Mouse (Mus musculus) heart, embryonic 11.5 days (tissue): ENCODE measurements at regions not wholly inside any gene's neighbourhood (a gene's known extent, or its start where the extent isn't known, plus 50 kb on each side); places are given as distances from the start of the nearest gene placed in this dataset.

Experiments
- ATAC-seq: fragments of 200-750 bp; cut with Nextera tagmentation; replicated peaks from 2 replicates; pipeline ENCODE4 v1.8.0; 2017; ENCODE audit warnings: moderate library complexity; ENCODE audit not compliant: insufficient number of reproducible peaks, low FRiP score, low TSS enrichment
- H3K27ac ChIP-seq: fragments of 300-500 bp; sonication (generic); 2 replicates; pipeline ENCODE4 v1.5.1; 2014; ENCODE audit warnings: mild to moderate bottlenecking, low read depth, low read length
- H3K27me3 ChIP-seq: fragments of 300-500 bp; sonication (generic); 2 replicates; pipeline ENCODE4 v1.6.1; 2014; ENCODE audit warnings: mild to moderate bottlenecking, low read length, mixed read lengths; ENCODE audit not compliant: control insufficient read depth, insufficient read depth
- H3K36me3 ChIP-seq: fragments of 300-500 bp; sonication (generic); 2 replicates; pipeline ENCODE4 v1.6.1; 2014; ENCODE audit warnings: mild to moderate bottlenecking, low read length, moderate library complexity, mixed read lengths; ENCODE audit not compliant: control insufficient read depth, insufficient read depth
- H3K4me1 ChIP-seq: fragments of 300-500 bp; sonication (generic); 2 replicates; pipeline ENCODE4 v1.6.1; 2014; ENCODE audit warnings: low read length; ENCODE audit not compliant: control insufficient read depth, insufficient read depth
- H3K4me2 ChIP-seq: fragments of 300-500 bp; sonication (generic); 2 replicates; pipeline ENCODE4 v1.6.1; 2014; ENCODE audit warnings: mild to moderate bottlenecking, moderate library complexity
- H3K4me3 ChIP-seq: fragments of 300-500 bp; sonication (generic); 2 replicates; pipeline ENCODE4 v1.5.1; 2014; ENCODE audit warnings: low read depth, low read length
- H3K9ac ChIP-seq: fragments of 300-500 bp; sonication (generic); 2 replicates; pipeline ENCODE4 v1.6.1; 2014; ENCODE audit warnings: mild to moderate bottlenecking, low read depth, low read length, moderate library complexity
- H3K9me3 ChIP-seq: fragments of 300-500 bp; sonication (generic); replicated peaks from 2 replicates; pipeline ENCODE4 v1.6.1; 2016; ENCODE audit warnings: low read length; ENCODE audit not compliant: control insufficient read depth
- WGBS: fragments of 180-500 bp; shearing (Covaris S2); extraction: QIAGEN DNeasy Blood & Tissue Kit; methylation state at CpG from one replicate; pipeline ENCODE4 v1.1.7; 2014; ENCODE audit not compliant: insufficient replicate concordance; 5-methylcytosine and 5-hydroxymethylcytosine counted together

GRCm38 (mm10) chr12:118716824-118717223 is 129.3 kb upstream of the Sp8 start:
- no peak for ATAC-seq
- WGBS: 67% methylated on average over 4 of the region's 4 CpGs
- H3K4me3 ChIP-seq: no peak overlapping the region

GRCm38 (mm10) chr12:118706626-118707025 is 139.5 kb upstream of the Sp8 start:
- no peak overlapping the region for H3K4me3 ChIP-seq
- no peaks in the 10 kb centered on the region for H3K4me1 ChIP-seq
- no peaks in the 10 kb centered on the region for H3K27me3 ChIP-seq
- WGBS: 84% methylated on average over 7 of the region's 7 CpGs
- H3K9me3 ChIP-seq: no peaks in the 10 kb centered on the region
- no peak overlapping the region for H3K4me2 ChIP-seq
- no peak overlapping the region for H3K27ac ChIP-seq
- no peaks in the 10 kb centered on the region for H3K36me3 ChIP-seq
- H3K9ac ChIP-seq: no peak overlapping the region
- ATAC-seq: no peak

More at GRCm38 (mm10) chr12:118716824-118717223, 129.3 kb upstream of the Sp8 start:
- H3K27me3 ChIP-seq: no peaks in the 10 kb centered on the region
- H3K4me2 ChIP-seq: no peak overlapping the region
- H3K9ac ChIP-seq: no peak overlapping the region
- H3K36me3 ChIP-seq: no peaks in the 10 kb centered on the region
- no peaks in the 10 kb centered on the region for H3K9me3 ChIP-seq
- H3K4me1 ChIP-seq: no peaks in the 10 kb centered on the region
- no peak overlapping the region for H3K27ac ChIP-seq

- no peaks in the 10 kb centered on the region for H3K36me3 ChIP-seq
- WGBS: 70% methylated on average over 2 of the region's 2 CpGs
- no peak for ATAC-seq
Observed at GRCm38 (mm10) chr12:118704826-118705225, 141.3 kb upstream of the Sp8 start.

GRCm38 (mm10) chr12:118703730-118704129 is 142.4 kb upstream of the Sp8 start:
- H3K4me2 ChIP-seq: no peak overlapping the region
- 68% methylated on average over 12 of the region's 12 CpGs for WGBS
- H3K27me3 ChIP-seq: no peaks in the 10 kb centered on the region
- no peak overlapping the region for H3K4me3 ChIP-seq
- no peaks in the 10 kb centered on the region for H3K36me3 ChIP-seq
- H3K27ac ChIP-seq: no peak overlapping the region
- no peak for ATAC-seq
- H3K4me1 ChIP-seq: no peaks in the 10 kb centered on the region
- no peaks in the 10 kb centered on the region for H3K9me3 ChIP-seq
- H3K9ac ChIP-seq: no peak overlapping the region

More at GRCm38 (mm10) chr12:118704826-118705225, 141.3 kb upstream of the Sp8 start:
- Histone ChIP-seq H3K27ac (no peak overlapping the region), H3K9ac (no peak overlapping the region), H3K4me2 (no peak overlapping the region), H3K27me3 (no peaks in the 10 kb centered on the region), H3K4me1 (no peaks in the 10 kb centered on the region), H3K4me3 (no peak overlapping the region), H3K9me3 (no peaks in the 10 kb centered on the region)

- ATAC-seq: no peak
- WGBS: 61% methylated on average over 11 of the region's 11 CpGs
- H3K27ac ChIP-seq: no peak overlapping the region
Observed at GRCm38 (mm10) chr12:118703068-118703662, 143.0 kb upstream of the Sp8 start.

GRCm38 (mm10) chr12:118701838-118702237 is 144.3 kb upstream of the Sp8 start:
- Histone ChIP-seq H3K4me3 (no peak overlapping the region), H3K27ac (no peak overlapping the region), H3K4me2 (no peak overlapping the region), H3K9ac (no peak overlapping the region), H3K36me3 (no peaks in the 10 kb centered on the region), H3K9me3 (no peaks in the 10 kb centered on the region), H3K27me3 (no peaks in the 10 kb centered on the region), H3K4me1 (no peaks in the 10 kb centered on the region)
- 76% methylated on average over 2 of the region's 2 CpGs for WGBS
- no peak for ATAC-seq

More at GRCm38 (mm10) chr12:118703068-118703662, 143.0 kb upstream of the Sp8 start:
- Histone ChIP-seq H3K4me3 (no peak overlapping the region), H3K4me2 (no peak overlapping the region), H3K9me3 (no peaks in the 10 kb centered on the region), H3K4me1 (no peaks in the 10 kb centered on the region), H3K27me3 (no peaks in the 10 kb centered on the region), H3K36me3 (no peaks in the 10 kb centered on the region), H3K9ac (no peak overlapping the region)

- H3K9me3 ChIP-seq: no peaks in the 10 kb centered on the region
- H3K27ac ChIP-seq: no peak overlapping the region
- H3K27me3 ChIP-seq: no peaks in the 10 kb centered on the region
- no peak overlapping the region for H3K9ac ChIP-seq
- H3K36me3 ChIP-seq: no peaks in the 10 kb centered on the region
- H3K4me1 ChIP-seq: no peaks in the 10 kb centered on the region
- no peak overlapping the region for H3K4me2 ChIP-seq
- no peak overlapping the region for H3K4me3 ChIP-seq
- ATAC-seq: no peak
Observed at GRCm38 (mm10) chr12:118698110-118698509, 148.0 kb upstream of the Sp8 start.

- Histone ChIP-seq H3K27me3 (no peaks in the 10 kb centered on the region), H3K36me3 (no peaks in the 10 kb centered on the region), H3K9me3 (no peaks in the 10 kb centered on the region), H3K4me3 (no peak overlapping the region), H3K4me1 (no peaks in the 10 kb centered on the region), H3K27ac (no peak overlapping the region), H3K9ac (no peak overlapping the region), H3K4me2 (no peak overlapping the region)
- WGBS: 59% methylated on average over 2 of the region's 2 CpGs
- ATAC-seq: 0 out of 2 replicates have a peak, but pooled peaks have one; percentile 31
Observed at GRCm38 (mm10) chr12:118694701-118695100, 151.4 kb upstream of the Sp8 start.

- 85% methylated on average over 1 of the region's 1 CpGs for WGBS
Observed at GRCm38 (mm10) chr12:118682902-118683301, 163.2 kb upstream of the Sp8 start.

More at GRCm38 (mm10) chr12:118682902-118683301, 163.2 kb upstream of the Sp8 start:
- H3K4me3 ChIP-seq: no peak overlapping the region
- no peaks in the 10 kb centered on the region for H3K27me3 ChIP-seq
- H3K9ac ChIP-seq: no peak overlapping the region
- no peaks in the 10 kb centered on the region for H3K36me3 ChIP-seq
- H3K4me1 ChIP-seq: no peaks in the 10 kb centered on the region
- no peak overlapping the region for H3K27ac ChIP-seq
- no peak overlapping the region for H3K4me2 ChIP-seq
- ATAC-seq: no peak
- no peaks in the 10 kb centered on the region for H3K9me3 ChIP-seq
